Mouse (Mus musculus) 3134 (cell line): ENCODE data around the gene Tat.

ENCODE experiments used
- DNase-seq: peaks from one replicate; pipeline ENCODE4 v3.0.0-alpha.2; 2011; ENCODE audit warnings: low spot score; ENCODE audit not compliant: insufficient read length; ENCODE audit errors: extremely low read depth

Tat gene

DNA sequence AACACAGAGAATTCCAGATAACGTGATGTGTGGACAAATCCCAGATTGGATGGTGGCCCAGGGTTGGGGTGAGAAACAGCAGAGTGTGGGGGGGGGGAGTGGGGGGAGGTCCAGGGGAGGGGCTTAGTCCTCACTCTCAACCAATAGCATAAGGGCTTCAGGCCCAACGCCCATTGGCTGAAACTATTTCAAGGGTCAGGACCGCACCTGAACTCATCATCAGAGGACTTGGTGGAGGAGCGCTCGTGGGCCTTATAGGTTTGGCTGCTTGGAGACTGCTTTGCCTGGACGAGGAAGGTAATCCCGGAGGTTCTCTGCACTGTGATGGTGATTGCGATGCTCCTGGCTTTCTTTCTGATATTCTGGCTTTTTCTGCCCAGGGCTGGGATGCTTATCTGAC, at the start of gene Tat:
Tat (plus strand) TSS at position 214 of the 400 bp plus-strand sequence.
- no peak for DNase-seq

DNA sequence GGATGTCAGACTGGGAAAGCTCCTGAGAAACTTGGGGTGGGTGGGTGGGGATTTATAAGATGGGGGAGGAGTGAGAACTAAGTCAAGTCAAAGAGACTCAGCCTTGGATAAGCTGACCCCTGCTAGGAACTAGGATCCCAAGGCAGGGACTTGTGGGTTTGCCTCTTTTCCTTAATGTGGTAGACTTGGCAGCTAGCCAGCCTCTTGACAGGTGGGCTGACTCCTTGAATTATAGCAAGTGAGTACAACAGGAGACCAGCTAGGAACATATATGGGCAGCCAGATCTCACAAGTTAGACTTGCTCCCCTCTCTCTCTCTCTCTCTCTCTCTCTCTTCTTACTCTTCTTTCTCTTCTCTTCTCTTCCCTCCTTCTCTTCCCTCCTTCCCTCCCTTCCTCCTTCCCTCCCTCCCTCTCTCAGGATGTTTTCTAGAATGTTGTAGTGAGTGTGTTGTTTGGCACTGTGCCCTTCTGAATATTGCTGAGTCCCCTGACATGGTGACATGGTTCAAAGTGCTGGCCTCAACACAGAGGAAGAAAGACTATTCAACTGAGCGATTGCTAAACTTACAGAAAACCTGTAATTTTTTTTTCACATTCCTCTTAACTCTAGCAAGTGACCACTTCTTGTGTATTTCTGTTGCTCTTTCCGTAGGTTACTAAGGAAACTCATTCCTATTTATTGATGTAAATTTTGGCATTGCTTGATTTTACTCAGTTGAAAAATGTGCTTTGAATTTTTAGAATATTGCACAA, 48.5 kb upstream of the Tat start:
- no peak for DNase-seq

DNA sequence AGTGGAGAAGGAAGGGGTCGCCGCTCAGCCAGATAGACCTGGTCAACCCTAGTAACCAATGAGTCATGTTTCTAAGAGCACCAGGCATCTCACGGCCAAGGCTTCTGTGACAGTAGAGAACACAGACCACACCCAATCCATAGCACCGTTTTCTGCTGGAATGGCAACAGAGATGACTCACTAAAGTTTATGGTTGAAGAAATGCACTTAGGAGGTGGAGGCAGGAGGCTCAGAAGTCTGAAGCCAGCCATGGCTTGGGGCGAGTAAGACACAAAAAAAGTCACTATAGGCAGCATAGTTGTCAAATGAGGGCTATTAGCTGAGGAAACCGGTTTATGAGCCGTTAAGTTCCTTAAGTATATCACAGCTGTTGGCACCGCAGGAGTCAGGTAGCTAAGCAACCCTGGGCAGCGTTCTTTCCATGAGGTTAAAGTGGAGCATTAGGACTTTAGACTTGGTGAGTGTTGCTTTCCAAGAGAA, 45.0 kb upstream of the Tat start:
- peak; percentile 59 for DNase-seq

DNA sequence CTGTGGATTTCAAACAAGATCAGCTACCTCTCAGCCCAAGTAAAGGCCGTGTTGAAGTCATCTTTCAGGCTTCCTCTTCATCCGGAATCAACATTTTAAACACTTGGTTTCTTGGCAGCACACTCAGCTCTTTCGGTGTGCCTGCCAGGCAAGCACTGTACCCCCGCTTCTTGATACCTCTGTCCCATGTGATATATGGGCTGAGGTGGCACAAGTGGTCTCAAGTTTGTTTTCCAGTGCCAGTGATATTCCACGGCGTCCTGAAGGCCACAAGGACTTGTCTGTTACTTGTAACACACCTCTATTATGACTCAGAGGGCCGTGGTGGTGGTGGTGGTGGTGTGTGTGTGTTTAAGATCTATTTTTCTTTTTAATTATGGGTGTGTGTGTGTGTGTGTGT, 44.5 kb upstream of the Tat start:
- no peak for DNase-seq

DNA sequence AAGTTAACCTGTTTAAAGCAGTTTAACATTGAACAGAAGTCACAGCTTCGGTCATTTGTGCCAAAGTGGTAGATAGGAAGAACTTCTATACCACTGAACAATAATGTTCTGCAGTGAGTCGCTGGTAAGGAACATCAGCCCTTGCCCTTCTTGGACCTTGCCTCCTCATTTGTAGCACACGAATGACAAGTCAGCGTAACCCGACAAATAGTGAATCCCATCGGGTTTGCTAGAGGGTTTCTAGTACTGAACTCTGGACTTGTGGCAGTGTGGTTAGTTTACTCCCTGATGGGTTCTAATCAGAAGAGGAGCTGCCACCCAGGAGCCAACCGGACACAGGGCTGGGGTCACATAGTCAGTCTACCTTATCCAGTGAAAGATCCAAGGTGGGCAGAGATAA, 44.0 kb upstream of the Tat start:
- DNase-seq: no peak

DNA sequence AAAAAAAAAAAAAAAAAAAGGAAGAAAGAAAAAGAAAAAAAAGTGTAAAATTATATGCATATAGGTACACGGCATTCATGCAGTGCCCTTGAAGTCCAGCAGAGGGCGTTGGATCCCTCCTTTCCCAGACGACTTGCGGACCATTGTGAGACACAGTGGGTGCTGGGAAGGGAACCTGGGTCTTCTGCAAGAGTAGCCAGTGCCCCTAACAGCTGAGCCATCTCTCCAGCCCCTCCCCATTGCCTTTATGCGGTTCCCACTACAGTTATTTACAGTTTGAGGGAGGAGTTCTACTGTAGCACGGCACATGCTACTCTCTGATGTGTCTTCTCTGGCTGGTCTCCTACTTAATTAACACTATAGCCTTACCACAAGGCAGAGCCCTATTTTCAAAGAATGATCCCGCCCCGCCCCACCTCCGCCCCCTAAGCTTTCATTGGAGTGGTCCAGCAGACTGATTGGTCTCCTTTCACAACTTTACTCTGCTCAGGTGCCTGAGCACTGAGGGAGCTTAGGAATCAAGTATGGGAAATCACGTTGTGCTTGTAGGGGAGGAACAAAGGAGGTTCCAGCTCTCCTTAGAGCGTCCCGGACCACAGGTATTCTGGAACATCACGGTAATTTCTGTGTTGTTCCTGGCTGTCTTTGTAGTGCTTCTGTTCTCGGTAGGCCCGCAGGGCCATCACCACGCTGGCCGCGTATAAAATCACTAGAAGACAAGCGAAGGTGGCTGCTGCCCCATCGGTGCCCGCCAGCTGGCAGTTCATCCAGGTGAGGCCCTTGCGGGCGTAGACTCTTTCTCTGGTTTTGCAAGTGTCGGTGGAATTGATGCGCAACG, 42.6 kb upstream of the Tat start:
- DNase-seq: no peak

DNA sequence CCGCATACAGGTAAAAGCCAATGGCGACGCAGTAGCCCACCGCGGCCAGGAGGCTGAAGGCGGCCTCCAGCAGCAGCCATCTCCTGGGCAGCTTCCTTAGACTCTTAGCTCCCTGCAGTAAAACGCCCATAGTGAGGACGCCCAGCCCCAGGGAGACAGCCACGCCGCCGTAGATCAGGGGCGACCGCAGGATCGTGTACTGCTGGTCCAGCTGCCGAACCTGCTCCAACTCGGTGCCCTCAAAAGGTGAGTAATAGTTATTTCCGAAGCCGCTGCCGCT, 42.0 kb upstream of the Tat start:
- DNase-seq: no peak

DNA sequence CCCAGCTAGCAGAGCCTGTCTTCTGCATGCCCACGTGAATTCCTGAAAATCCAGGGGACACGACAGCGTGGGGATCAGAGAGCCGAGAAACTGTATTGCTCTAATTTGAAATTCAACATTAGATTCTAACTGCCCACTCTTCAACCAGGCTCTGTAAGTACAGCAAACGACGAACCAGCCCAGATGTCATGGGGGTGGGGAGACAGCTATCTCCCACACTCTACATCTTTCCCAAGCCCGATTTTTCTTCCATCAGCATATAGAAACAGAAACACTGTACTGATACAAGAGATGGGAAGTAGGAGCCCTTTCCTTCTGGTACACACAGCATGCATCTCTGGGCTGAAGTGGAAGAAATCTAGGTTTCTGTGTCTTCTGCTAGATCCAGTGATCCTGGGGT, 38.1 kb upstream of the Tat start:
- DNase-seq: no peak

DNA sequence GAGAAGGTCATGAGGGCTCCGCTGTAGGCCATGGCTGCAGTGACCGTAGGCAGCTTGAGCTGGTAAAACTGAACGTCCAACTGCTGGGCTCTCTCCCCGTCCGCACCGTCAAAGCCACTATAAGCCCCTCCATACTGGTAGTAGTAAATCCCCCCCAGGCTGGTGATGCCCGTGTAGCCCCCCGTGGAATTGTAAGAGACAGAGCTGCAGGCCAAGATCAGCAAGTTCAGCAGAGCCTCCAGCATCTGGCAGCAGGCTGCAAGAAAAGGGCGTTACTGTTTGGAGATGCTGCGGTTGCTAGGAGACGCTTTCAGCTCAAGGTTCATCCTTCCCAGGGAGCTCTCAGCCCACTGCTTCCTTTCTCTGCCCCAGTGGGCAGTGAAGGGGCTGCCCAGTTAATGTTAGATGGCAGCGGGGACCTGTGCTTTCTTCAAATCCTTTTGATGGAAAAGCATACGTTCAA, 35.7 kb upstream of the Tat start:
- DNase-seq: no peak

DNA sequence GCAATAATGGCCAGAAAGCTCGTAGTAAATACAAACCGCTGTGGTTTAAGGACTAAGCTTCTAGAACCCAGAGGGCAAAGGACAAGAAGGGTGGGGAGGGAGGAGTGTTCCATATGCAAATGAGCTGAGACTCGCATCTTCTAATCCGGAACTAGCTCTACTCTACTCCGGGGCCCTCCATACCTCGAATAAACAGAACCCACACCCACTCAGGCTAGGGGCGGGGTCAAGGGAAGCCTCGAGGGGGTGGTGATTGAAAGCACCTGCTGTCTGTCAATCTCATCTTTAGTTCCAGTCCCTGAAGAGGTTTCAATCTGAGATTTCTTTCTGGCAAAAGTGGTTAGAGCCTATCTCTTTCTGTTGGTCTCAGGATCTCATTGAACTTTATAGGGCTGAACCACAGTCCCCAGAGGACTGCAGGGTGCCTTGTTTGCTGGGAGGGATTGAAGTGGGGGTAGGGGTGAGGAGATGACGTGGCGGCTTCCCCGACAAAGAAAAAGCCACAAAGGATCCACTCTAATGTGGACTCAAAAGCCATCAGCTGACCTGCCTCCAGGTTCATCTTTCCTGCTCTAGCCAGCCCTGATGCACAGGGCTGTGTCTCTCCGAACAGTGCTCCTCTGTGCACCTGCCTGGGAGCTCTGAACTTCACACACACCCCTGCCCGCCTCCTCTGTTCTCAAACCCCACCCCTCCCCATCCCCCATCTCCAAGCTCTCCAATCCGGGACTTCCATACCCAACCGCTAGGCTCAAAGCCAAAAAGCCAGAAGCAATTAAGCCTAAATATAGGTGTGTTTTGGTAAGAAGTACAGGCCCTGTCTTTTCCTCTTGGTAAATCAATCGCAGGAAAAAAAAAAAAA, 32.8 kb upstream of the Tat start:
- peak; percentile 77 for DNase-seq

DNA sequence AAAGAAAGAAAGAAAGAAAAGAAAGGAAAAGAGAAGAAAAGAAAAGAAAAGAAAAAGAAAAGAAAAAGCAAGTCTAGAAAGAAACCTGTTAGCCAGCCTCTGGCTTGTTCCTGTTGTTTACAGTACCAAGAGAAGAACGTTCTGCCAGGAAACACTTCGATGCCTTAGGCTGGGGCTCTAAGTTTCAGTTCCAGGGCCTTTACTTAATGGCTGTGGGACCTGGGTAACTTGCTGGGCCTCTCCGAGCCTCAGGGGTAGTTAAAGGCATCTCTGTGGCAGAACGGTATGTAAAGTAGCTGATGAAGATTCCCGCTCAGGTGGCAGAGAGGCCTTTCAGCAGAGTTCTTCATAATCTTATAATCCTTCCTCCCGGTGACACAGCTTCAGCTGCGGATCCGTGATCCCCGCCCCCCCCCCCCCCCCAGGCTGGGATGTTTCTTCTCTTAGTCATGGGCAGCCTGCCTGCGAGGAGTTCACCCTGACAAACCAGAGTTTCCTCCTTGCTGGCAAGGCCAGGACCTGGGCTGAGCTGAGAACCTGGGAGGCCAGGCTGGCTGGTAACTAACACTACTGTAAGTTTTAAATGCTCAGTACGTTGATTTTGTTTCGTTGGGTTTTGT, 32.1 kb upstream of the Tat start:
- peak; percentile 77 for DNase-seq

DNA sequence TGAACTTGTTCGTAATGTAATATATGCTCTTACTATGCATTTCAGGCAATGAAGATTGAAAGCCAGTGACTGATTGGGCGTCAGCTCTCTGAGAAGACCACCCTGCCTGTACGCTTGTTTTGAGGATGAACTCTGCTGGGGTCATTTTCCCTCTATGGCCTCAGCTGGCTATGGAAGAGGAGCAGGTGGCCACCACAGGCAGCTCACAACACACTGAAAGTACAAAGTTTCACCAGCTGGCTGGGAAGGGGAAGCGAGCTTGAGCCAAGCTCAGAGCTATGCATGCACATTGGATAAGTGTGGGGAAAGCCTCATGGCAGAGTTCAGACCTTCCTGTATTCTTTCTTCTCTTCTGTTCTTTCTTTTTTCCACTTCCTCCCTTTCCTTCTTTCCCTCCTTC, 31.1 kb upstream of the Tat start:
- no peak for DNase-seq

DNA sequence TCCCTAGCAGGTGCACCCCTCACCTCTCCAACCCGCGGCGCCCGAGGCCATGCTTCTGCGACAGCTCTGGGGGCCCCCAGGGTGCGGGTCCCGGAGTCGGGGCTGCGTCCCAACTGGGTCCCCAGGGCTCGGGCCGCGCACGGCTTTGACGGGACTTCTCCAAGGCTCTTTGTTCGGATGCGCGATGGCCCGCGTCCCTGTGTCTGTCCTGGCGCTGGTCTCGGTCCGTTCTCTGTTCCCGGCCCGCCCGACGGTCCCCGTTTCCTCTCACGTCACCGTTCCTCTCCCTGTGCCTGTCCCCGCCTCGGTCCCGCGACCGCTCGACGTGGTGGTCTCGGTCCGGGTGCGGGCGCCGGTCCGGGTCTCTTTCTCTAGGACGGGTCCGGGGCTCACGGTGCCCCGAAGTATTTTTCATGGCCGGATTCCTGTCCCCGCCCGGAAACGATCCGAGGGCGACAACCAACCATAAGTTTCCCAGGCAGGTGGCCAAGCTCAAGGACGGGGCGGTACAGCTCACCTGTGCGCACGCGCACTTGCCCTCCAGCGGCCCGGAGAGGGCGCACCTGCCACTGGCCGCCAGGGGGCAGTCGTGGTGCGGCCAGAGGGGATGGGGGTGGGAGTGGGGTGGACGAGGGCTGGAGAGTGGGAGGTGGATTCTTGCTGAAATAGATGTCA, 28.4 kb upstream of the Tat start, which contains the start of gene Marveld3:
Marveld3 (minus strand) TSS at position 511 of the 675 bp plus-strand sequence.
- DNase-seq: no peak

DNA sequence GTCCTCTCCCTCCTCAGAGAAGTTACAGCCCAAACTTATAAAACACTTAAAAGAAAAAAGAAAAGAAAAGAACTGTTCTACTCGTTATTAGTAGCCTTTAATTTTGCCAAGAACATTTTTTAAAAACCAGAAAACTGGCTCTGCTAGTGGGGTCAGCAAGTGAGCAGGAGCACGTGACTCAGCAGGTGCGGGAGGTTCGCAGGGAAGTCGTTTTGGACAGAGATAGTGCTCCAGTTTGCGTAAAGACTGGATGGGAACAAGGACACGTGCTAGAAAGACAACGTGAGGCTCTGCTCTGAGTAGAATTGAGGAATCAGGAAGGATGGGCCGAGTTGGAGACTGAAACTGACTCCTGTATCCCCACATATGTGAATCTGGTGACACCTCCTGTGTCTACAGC, 27.3 kb upstream of the Tat start:
- no peak for DNase-seq

DNA sequence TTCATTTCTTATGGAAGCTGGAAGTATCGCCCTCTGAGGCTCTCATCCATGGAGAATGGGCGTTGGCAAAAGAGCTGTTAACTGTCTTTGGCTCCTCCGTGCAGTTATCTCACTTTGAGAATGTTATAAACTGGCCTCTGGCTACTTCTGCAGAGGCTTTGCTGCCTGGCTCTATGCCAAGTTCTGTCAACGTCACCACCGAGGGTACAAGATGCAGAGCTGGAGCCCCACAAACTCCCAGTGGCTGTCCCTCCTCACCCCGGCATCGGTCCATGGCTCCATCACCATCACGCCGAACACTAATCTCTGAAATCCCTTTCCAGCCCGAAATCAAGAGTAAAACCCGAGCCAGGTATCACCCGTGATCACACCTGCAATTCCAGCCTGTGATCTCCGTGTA, 26.8 kb upstream of the Tat start:
- DNase-seq: no peak

DNA sequence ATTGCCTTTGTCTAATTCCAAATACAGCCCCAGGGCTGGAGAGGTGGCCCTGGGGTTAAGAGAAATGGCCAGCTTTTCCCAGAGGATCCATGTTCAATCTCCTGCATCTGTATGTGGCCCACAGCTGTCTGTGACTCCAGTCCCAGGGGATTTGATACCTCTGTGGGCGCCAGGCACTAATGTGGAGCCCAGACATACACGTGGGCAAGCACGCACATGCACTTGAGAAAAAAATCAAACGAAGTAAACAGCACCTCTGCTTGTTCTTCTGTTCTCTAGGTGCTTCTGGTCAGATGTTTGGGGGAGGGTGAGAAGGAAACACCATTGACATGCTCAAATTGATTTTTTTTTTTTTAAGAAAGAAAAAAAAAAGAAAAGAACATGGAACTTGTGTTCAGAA, 26.1 kb upstream of the Tat start:
- no peak for DNase-seq

DNA sequence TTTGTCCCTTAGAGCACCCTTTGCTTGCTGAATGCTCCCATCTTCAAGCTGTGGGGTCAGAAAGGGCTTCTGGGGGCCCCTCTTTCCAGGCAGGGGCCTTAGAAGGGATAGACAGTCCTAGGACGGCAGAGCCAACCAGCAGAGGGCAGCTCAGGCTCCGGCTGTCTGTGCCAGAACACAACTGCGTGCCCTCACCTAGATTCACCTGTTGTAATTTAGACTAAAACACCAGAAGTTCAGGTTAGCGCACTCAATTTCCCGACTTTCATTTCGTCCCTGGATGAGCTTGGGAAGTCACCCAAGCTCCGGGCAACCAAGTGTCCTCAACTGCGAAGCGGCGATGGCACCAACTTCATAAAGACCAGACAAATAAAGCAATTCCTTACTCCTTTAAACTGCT, 21.4 kb upstream of the Tat start:
- no peak for DNase-seq

DNA sequence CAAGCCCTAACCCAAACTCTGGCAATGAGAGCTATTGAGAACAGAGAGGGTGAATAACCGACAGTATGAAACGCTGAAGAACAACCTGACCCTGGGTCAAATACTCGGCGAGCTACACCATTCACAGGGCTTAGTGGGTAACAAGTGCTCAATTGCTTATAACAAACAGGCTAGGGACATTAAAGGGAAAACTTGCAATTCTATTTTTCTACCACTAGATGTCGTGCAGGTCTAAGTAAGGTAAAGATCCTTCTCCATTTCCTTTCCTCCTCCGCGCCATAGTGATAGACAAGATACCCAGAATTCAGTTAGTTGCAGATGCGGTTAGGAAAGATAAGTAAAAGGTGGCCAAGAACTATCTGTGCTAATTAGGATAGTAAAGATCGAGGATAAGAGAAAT, 19.9 kb upstream of the Tat start:
- no peak for DNase-seq

DNA sequence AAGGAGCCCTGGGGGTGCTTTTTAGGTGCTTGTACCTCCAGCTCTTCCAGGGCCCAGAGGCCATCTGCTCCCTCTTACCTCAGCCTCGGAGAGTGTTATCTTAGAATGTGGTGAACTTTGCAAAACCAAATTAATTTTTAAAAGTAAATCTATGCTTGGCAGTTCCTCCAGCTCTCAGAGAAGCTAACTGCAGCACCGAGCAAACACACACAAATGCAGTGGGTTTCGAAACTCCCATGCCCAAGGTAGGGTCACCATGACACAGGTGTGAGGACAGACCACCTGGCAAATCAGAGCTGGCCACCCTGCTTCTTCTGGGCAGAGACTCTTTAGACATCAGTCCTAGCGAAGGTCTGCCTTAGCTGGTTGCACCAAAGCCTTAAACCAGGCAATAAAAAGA, 17.3 kb upstream of the Tat start:
- DNase-seq: no peak

DNA sequence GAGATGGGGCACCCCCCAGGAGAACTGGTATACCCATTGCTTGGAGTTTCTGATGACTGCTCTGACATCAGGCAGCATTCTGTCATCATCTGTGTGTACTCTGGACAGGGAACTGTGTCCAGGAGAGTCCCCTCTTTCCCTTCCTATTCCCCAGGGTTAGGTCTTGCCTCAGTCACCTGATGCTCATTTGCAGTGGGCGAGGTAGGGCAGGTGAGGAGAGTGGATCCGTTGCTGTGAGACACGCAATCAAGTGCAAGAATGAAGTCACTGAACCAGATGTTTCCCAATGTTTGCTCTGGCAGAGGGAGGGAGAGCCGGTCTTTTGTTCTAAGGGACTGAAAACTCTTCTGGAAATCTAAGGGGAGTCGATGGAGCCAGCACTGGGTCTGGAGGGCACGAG, 10.9 kb upstream of the Tat start:
- DNase-seq: no peak
